Mouse (Mus musculus): ENCODE measurements around the gene Gm16223. TPM values are rescaled to one million over a fixed set of nuclear protein-coding genes. Genes with fewer than 3 reads are reported as not detected.

The Gm16223 gene
- total and polyA plus RNA-seq, 2 experiments from 2014 or later: not detected

DNA sequence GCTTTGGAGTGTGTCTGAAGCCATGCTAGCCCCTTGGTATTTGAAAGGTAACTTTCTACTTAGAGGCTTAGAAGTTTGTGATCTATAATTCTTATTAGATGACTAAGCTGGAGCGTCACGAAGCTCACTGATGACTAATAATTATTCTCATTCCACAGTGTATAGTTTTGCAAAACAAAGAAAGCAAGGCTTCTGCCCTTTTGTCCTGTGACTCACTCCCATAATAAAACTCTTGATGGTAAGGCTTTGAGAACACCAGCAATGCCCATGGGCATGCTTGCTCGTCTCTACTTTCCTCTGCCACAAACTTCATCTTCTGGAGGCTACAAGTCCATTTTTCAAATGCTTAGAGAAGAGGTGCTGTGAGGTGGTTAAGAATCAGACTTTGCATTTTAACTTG is 87.9 kb downstream of the Gm16223 start:
- Histone ChIP-seq H3K27ac (ENCODE audit: low read depth) (no peak overlapping the region), H3K9me3 (replicated peaks; ENCODE audit: control insufficient read depth, low read length) (no peaks in the 10 kb centered on the region; the same call in 1 of the 2 replicates), H3K27me3 (ENCODE audit: control insufficient read depth, insufficient read depth, low read length) (no peaks in the 10 kb centered on the region), H3K4me3 (ENCODE audit: low read depth, low read length) (no peak overlapping the region), H3K9ac (replicated peaks; ENCODE audit: low read depth, low read length) (no peak overlapping the region), H3K4me1 (ENCODE audit: control insufficient read depth, insufficient read depth) (no peaks in the 10 kb centered on the region), H3K36me3 (replicated peaks; ENCODE audit: control insufficient read depth, insufficient read depth, low read length) (no peaks in the 10 kb centered on the region), H3K4me2 (ENCODE audit: low read depth, low read length) (no peak overlapping the region)
- no peak for TF ChIP-seq CTCF (IDR thresholded peaks at IDR 0.05; ENCODE audit: low read depth)
- TF ChIP-seq EP300 (IDR thresholded peaks at IDR 0.05; ENCODE audit: low read depth): no peak
- no peak for ATAC-seq (ENCODE audit: insufficient read depth, low read depth)
- no peak for DNase-seq (ENCODE audit: low spot score)
- WGBS: 66% methylated on average over 3 of the region's 3 CpGs

DNA sequence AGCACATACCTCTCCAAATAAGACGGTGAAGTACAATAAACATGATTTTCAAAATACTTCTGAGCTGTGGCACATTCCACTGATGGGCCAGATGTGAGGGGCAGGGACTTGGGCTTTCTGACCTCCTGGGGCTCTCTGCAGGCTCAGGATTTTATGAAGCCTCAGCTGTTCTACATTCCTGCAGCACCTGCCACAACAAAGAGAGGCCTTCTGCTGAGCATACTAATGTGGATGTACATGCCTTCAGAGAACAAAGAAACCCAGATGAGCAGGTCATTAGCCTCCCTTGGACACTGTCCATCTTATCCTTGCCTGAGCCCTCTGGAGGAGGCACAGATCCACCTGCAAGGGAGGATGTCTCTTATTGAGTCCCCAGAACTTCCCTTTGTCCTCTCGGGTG is 97.0 kb downstream of the Gm16223 start:
- Histone ChIP-seq H3K9ac (replicated peaks; ENCODE audit: low read depth, low read length) (no peak overlapping the region), H3K4me3 (ENCODE audit: low read depth, low read length) (no peak overlapping the region), H3K4me1 (ENCODE audit: control insufficient read depth, insufficient read depth) (no peaks in the 10 kb centered on the region), H3K36me3 (replicated peaks; ENCODE audit: control insufficient read depth, insufficient read depth, low read length) (no peaks in the 10 kb centered on the region), H3K27me3 (ENCODE audit: control insufficient read depth, insufficient read depth, low read length) (no peaks in the 10 kb centered on the region), H3K4me2 (ENCODE audit: low read depth, low read length) (no peak overlapping the region), H3K27ac (ENCODE audit: low read depth) (no peak overlapping the region), H3K9me3 (replicated peaks; ENCODE audit: control insufficient read depth, low read length) (no peaks in the 10 kb centered on the region)
- TF ChIP-seq CTCF (IDR thresholded peaks at IDR 0.05; ENCODE audit: low read depth): no peak
- TF ChIP-seq EP300 (IDR thresholded peaks at IDR 0.05; ENCODE audit: low read depth): no peak
- WGBS: 63% methylated on average over 2 of the region's 2 CpGs
- DNase-seq (ENCODE audit: low spot score) (no peak), ATAC-seq (ENCODE audit: insufficient read depth, low read depth) (no peak)

DNA sequence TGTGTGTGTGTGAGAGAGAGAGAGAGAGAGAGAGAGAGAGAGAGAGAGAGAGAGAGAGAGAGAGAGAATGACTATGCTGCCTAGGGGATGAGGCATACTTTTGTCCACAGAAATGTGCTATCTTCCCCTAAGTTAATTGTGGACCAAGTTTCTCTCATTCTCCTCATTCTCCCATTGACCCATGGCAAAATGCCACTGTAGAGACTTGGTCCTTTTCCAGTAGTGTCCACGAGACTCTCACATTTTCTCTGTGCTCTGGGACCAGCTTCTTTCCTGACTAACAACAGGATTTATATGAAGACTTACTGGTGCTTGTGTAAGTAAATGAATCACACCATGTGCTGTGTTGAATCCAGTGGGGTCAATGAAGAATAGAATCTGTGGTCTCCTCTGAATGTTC is 98.6 kb downstream of the Gm16223 start:
- Histone ChIP-seq H3K4me3 (ENCODE audit: low read depth, low read length) (no peak overlapping the region), H3K4me1 (ENCODE audit: control insufficient read depth, insufficient read depth) (no peaks in the 10 kb centered on the region), H3K9ac (replicated peaks; ENCODE audit: low read depth, low read length) (no peak overlapping the region), H3K27me3 (ENCODE audit: control insufficient read depth, insufficient read depth, low read length) (no peaks in the 10 kb centered on the region), H3K27ac (ENCODE audit: low read depth) (no peak overlapping the region), H3K4me2 (ENCODE audit: low read depth, low read length) (no peak overlapping the region), H3K36me3 (replicated peaks; ENCODE audit: control insufficient read depth, insufficient read depth, low read length) (no peaks in the 10 kb centered on the region), H3K9me3 (replicated peaks; ENCODE audit: control insufficient read depth, low read length) (no peaks in the 10 kb centered on the region)
- no peak for ATAC-seq (ENCODE audit: insufficient read depth, low read depth)
- no peak for DNase-seq (ENCODE audit: low spot score)
- WGBS: 20% methylated on average over 1 of the region's 1 CpGs
- TF ChIP-seq EP300 (IDR thresholded peaks at IDR 0.05; ENCODE audit: low read depth) (no peak), CTCF (IDR thresholded peaks at IDR 0.05; ENCODE audit: low read depth) (no peak)

DNA sequence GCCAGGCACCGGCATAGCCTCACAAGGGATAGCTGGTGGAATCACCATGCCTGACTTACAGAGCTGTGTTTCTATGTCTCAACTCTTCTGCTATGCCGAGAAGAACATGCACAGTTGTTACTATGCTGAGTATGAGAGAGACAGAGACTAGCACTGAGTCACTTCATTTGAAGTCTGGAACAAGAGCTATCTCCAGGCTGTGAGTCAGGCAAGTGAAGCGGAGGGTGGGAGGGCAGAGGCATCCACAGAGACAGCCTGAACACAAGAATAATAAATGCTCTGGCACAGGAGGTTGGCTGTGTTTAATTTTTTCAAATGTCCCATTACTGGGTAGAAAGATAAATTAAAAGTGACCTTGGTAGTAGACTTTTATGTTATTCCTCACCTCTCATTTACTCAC is 100.3 kb downstream of the Gm16223 start:
- no peak for DNase-seq (ENCODE audit: low spot score)
- Histone ChIP-seq H3K4me3 (ENCODE audit: low read depth, low read length) (no peak overlapping the region), H3K9me3 (replicated peaks; ENCODE audit: control insufficient read depth, low read length) (no peaks in the 10 kb centered on the region), H3K36me3 (replicated peaks; ENCODE audit: control insufficient read depth, insufficient read depth, low read length) (no peaks in the 10 kb centered on the region), H3K4me2 (ENCODE audit: low read depth, low read length) (no peak overlapping the region), H3K27ac (ENCODE audit: low read depth) (no peak overlapping the region), H3K4me1 (ENCODE audit: control insufficient read depth, insufficient read depth) (no peaks in the 10 kb centered on the region), H3K9ac (replicated peaks; ENCODE audit: low read depth, low read length) (no peak overlapping the region), H3K27me3 (ENCODE audit: control insufficient read depth, insufficient read depth, low read length) (no peaks in the 10 kb centered on the region)
- no peak for ATAC-seq (ENCODE audit: insufficient read depth, low read depth)
- WGBS: 77% methylated on average over 3 of the region's 3 CpGs
- no peak for TF ChIP-seq CTCF (IDR thresholded peaks at IDR 0.05; ENCODE audit: low read depth)
- TF ChIP-seq EP300 (IDR thresholded peaks at IDR 0.05; ENCODE audit: low read depth): no peak

DNA sequence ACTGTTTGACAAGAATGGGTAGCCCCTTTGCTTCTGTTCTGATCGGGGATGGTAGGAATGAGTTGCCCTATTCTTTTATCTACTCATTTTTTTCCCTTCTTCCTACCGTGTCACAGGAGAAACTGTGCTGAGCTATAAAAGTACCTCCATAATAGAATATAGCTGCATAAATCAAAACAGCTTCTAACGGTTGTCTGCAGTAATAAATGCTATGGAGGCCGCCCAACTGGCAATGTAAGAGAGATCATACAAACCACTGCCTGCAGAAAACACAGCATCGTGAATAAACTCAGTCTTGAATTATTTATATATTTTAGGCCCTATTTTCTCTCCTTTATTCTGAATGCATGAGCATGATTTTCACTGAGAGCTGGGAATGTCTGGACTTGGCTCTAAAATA is 101.0 kb downstream of the Gm16223 start:
- Histone ChIP-seq H3K36me3 (replicated peaks; ENCODE audit: control insufficient read depth, insufficient read depth, low read length) (no peaks in the 10 kb centered on the region), H3K27me3 (ENCODE audit: control insufficient read depth, insufficient read depth, low read length) (no peaks in the 10 kb centered on the region), H3K27ac (ENCODE audit: low read depth) (no peak overlapping the region), H3K9ac (replicated peaks; ENCODE audit: low read depth, low read length) (no peak overlapping the region), H3K4me1 (ENCODE audit: control insufficient read depth, insufficient read depth) (no peaks in the 10 kb centered on the region), H3K4me2 (ENCODE audit: low read depth, low read length) (no peak overlapping the region), H3K9me3 (replicated peaks; ENCODE audit: control insufficient read depth, low read length) (no peaks in the 10 kb centered on the region), H3K4me3 (ENCODE audit: low read depth, low read length) (no peak overlapping the region)
- ATAC-seq (ENCODE audit: insufficient read depth, low read depth) (no peak), DNase-seq (ENCODE audit: low spot score) (no peak)
- WGBS: 75% methylated on average over 5 of the region's 5 CpGs
- no peak for TF ChIP-seq EP300 (IDR thresholded peaks at IDR 0.05; ENCODE audit: low read depth)
- TF ChIP-seq CTCF (IDR thresholded peaks at IDR 0.05; ENCODE audit: low read depth): no peak

DNA sequence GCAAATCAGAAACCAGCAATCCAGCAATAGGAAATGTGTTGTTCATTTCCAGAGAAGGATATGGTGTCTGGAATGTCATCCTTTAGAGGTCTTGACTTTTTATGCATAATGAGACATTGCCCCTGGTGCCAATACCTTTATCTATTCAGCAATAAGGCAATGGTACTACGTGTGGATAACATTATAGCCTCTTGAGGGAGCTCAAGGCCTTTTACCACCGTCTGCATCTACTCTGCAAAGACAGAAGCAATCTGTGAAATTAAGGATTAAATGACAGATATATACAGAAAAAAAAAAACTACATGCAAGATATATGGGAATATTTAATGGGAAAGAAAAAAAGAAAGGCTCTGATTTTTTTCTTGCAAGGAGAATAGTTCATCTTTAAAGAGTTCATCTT is 106.3 kb downstream of the Gm16223 start:
- no peak for ATAC-seq (ENCODE audit: insufficient read depth, low read depth)
- Histone ChIP-seq H3K9ac (replicated peaks; ENCODE audit: low read depth, low read length) (no peak overlapping the region), H3K4me1 (ENCODE audit: control insufficient read depth, insufficient read depth) (no peaks in the 10 kb centered on the region), H3K9me3 (replicated peaks; ENCODE audit: control insufficient read depth, low read length) (no peaks in the 10 kb centered on the region), H3K4me3 (ENCODE audit: low read depth, low read length) (no peak overlapping the region), H3K36me3 (replicated peaks; ENCODE audit: control insufficient read depth, insufficient read depth, low read length) (no peaks in the 10 kb centered on the region), H3K4me2 (ENCODE audit: low read depth, low read length) (no peak overlapping the region), H3K27me3 (ENCODE audit: control insufficient read depth, insufficient read depth, low read length) (no peaks in the 10 kb centered on the region), H3K27ac (ENCODE audit: low read depth) (no peak overlapping the region)
- no peak for DNase-seq (ENCODE audit: low spot score)
- WGBS: 32% methylated on average over 2 of the region's 2 CpGs
- TF ChIP-seq CTCF (IDR thresholded peaks at IDR 0.05; ENCODE audit: low read depth): no peak
- TF ChIP-seq EP300 (IDR thresholded peaks at IDR 0.05; ENCODE audit: low read depth): no peak

Data from heart, postnatal 0 days (tissue).